Mouse (Mus musculus): ENCODE results near the gene Zbtb26. TPM values are rescaled to one million over a fixed set of nuclear protein-coding genes. Genes with fewer than 3 reads are reported as not detected.

Zbtb26 gene
- 10 to 100 TPM in 3 of 4 experiments, 1 to 10 TPM in 1; 7.6 to 12.3 (median 11.3) TPM for total RNA-seq (2022)

- DNase-seq: peak; percentile 96
Observed at GRCm38 (mm10) chr2:37442611-37443591, at the start of gene Zbtb26, which contains the start of the genes Zbtb6 and Rabgap1. Zbtb26 (minus strand) TSS chr2:37443135. Zbtb6 (minus strand) TSS chr2:37443171. Rabgap1 (plus strand) TSS chr2:37443279.

GRCm38 (mm10) chr2:37488956-37489355, 46.0 kb upstream of the Zbtb26 start:
- DNase-seq: no peak

GRCm38 (mm10) chr2:37486408-37486807, 43.5 kb upstream of the Zbtb26 start:
- DNase-seq: no peak

- DNase-seq: no peak
Observed at GRCm38 (mm10) chr2:37485370-37485769, 42.4 kb upstream of the Zbtb26 start.

GRCm38 (mm10) chr2:37484165-37484564, 41.2 kb upstream of the Zbtb26 start:
- DNase-seq: no peak

GRCm38 (mm10) chr2:37480039-37480438, 37.1 kb upstream of the Zbtb26 start:
- DNase-seq: no peak

- DNase-seq: no peak
Observed at GRCm38 (mm10) chr2:37479559-37479958, 36.6 kb upstream of the Zbtb26 start.

- no peak for DNase-seq
Observed at GRCm38 (mm10) chr2:37466266-37466665, 23.3 kb upstream of the Zbtb26 start.

- DNase-seq: no peak
Observed at GRCm38 (mm10) chr2:37460707-37461106, 17.8 kb upstream of the Zbtb26 start.

- no peak for DNase-seq
Observed at GRCm38 (mm10) chr2:37452376-37452760, 9.4 kb upstream of the Zbtb26 start.

- peak; percentile 90 for DNase-seq
Observed at GRCm38 (mm10) chr2:37451667-37452375, 8.9 kb upstream of the Zbtb26 start.

- no peak for DNase-seq
Observed at GRCm38 (mm10) chr2:37431609-37432008, 11.3 kb downstream of the Zbtb26 start.

GRCm38 (mm10) chr2:37430593-37431464, 12.1 kb downstream of the Zbtb26 start:
- DNase-seq: peak; percentile 83

- no peak for DNase-seq
Observed at GRCm38 (mm10) chr2:37423671-37424070, 19.3 kb downstream of the Zbtb26 start.

GRCm38 (mm10) chr2:37422306-37423304, 20.3 kb downstream of the Zbtb26 start, which contains the start of gene Rc3h2:
Rc3h2 (minus strand) TSS chr2:37422903.
- peak; percentile 96 for DNase-seq

GRCm38 (mm10) chr2:37421903-37422302, 21.0 kb downstream of the Zbtb26 start:
- no peak for DNase-seq

GRCm38 (mm10) chr2:37395539-37395938, 47.4 kb downstream of the Zbtb26 start:
- DNase-seq: no peak

- no peak for DNase-seq
Observed at GRCm38 (mm10) chr2:37382921-37383320, 60.0 kb downstream of the Zbtb26 start.
